Mouse (Mus musculus) kidney, embryonic 15.5 days (tissue): ENCODE data around the gene Prdx6b. TPM values are rescaled to one million over a fixed set of nuclear protein-coding genes. Genes with fewer than 3 reads are reported as not detected.

Experiments used
- ATAC-seq: fragments of 200-750 bp; cut with Nextera tagmentation; replicated peaks from 2 replicates; pipeline ENCODE4 v1.8.0; 2017; ENCODE audit warnings: moderate TSS enrichment; ENCODE audit not compliant: low FRiP score
- H3K27ac ChIP-seq: fragments of 300-500 bp; sonication (generic); 2 replicates; pipeline ENCODE4 v1.5.1; 2015; ENCODE audit warnings: mild to moderate bottlenecking, inconsistent platforms
- H3K27me3 ChIP-seq: fragments of 300-500 bp; sonication (generic); 2 replicates; pipeline ENCODE4 v1.6.1; 2015; ENCODE audit warnings: inconsistent platforms
- H3K36me3 ChIP-seq: fragments of 300-500 bp; sonication (generic); 2 replicates; pipeline ENCODE4 v1.6.1; 2015; ENCODE audit warnings: inconsistent platforms
- H3K4me1 ChIP-seq: fragments of 300-500 bp; sonication (generic); 2 replicates; pipeline ENCODE4 v1.6.1; 2015; ENCODE audit warnings: inconsistent platforms
- H3K4me2 ChIP-seq: fragments of 300-500 bp; sonication (generic); 2 replicates; pipeline ENCODE4 v1.6.1; 2015; ENCODE audit warnings: moderate library complexity, mild to moderate bottlenecking, inconsistent platforms
- H3K4me3 ChIP-seq: fragments of 300-500 bp; sonication (generic); replicated peaks from 2 replicates; pipeline ENCODE4 v1.5.1; 2015; ENCODE audit warnings: mild to moderate bottlenecking, inconsistent platforms
- H3K9ac ChIP-seq: fragments of 300-500 bp; sonication (generic); 2 replicates; pipeline ENCODE4 v1.6.1; 2015; ENCODE audit warnings: mild to moderate bottlenecking, inconsistent platforms
- H3K9me3 ChIP-seq: fragments of 300-500 bp; sonication (generic); replicated peaks from 2 replicates; pipeline ENCODE4 v1.6.1; 2016; ENCODE audit warnings: inconsistent platforms
- WGBS: fragments of 180-500 bp; shearing (Covaris S2); methylation state at CpG from one replicate; pipeline ENCODE4 v1.1.7; 2015; ENCODE audit warnings: mixed read lengths; 5-methylcytosine and 5-hydroxymethylcytosine counted together
- polyA plus RNA-seq: library from polyadenylated mRNA; unstranded; fragments of >200 nt; fragmentation: Nextera tagmentation; extraction: Ambion mirVana; gene quantifications from 2 replicates; pipeline ENCODE4 v1.2.1, GENCODE M21; 2015

Prdx6b gene
- not detected in 2 replicates for polyA plus RNA-seq

DNA sequence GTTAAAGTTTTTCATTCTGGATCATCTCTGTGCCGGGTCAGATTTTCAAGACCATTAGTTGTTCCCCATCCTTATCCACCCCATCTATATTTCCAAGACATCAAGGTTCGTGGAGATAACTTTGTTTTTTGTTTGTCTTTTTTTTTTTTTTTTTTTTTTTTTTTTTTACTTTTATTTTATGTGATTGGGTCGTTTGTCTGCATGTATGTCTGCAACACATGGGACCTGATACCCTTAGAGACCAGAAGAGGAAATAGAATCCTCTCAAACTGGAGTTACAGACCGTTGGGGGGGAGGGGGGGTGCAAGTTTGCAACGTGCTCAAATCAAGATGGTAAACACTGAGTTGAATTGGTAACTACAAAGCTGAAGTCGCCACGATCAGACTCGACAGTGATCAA is at the start of gene Prdx6b:
TSS of gene Prdx6b (plus strand) at position 301 of the 400 bp plus-strand sequence.
- 84% methylated on average over 8 of the region's 8 CpGs for WGBS
- no peak within 1 kb of the TSS for H3K4me2 ChIP-seq
- H3K27me3 ChIP-seq = no peaks in the 10 kb centered on the region
- H3K9ac ChIP-seq = no peak within 1 kb of the TSS
- no peaks in the 10 kb centered on the region for H3K9me3 ChIP-seq
- H3K27ac ChIP-seq = no peak within 1 kb of the TSS
- H3K4me1 ChIP-seq = no peaks in the 10 kb centered on the region
- H3K4me3 ChIP-seq = no peak within 1 kb of the TSS
- H3K36me3 ChIP-seq = no peaks in the 10 kb centered on the region
- ATAC-seq = no peak

DNA sequence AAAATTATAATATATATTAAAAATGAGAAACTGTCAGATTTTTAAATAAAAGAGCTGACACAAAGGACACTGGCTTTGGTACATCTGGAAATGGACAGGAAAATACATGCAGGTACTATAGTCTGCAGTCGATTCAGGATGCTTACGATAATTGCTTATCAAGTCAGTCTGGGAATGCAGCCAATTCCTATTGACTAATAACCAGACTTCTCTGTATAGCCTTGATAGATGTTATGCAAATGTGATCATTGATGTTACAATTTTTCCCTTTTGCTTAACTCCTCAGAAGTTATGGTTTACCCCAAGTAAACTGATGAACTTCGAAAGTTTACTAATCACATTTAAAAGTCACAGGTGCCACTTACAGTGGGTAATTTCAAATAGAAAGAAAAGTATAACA is 44.8 kb upstream of the Prdx6b start:
- Histone ChIP-seq H3K27me3 (no peaks in the 10 kb centered on the region), H3K9me3 (no peaks in the 10 kb centered on the region), H3K27ac (no peak overlapping the region), H3K4me3 (no peak overlapping the region), H3K36me3 (no peaks in the 10 kb centered on the region), H3K9ac (no peak overlapping the region), H3K4me2 (no peak overlapping the region), H3K4me1 (no peaks in the 10 kb centered on the region)
- 84% methylated on average over 3 of the region's 3 CpGs for WGBS
- no peak for ATAC-seq

DNA sequence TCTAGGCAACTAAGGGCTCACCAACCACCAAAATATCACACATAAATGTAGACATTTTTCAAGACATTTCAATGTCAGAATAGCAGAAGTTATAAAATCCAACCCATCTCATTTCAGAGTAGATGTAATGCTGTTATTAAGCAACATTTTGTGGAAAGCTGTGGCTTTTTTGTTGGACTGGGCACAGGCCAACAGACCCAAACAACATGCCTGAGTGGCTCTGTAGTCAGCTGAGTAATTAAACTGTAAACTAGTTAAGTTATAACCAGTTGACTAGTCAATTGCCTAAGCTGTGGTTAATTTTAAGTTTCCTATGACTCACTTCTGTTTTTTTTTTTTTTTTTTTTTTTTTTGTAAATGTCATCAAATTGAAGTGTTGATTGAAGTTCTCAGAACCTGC is 44.4 kb upstream of the Prdx6b start:
- H3K4me1 ChIP-seq = no peaks in the 10 kb centered on the region
- no peaks in the 10 kb centered on the region for H3K27me3 ChIP-seq
- H3K4me2 ChIP-seq = no peak overlapping the region
- no peaks in the 10 kb centered on the region for H3K9me3 ChIP-seq
- H3K9ac ChIP-seq = no peak overlapping the region
- no peak overlapping the region for H3K4me3 ChIP-seq
- H3K36me3 ChIP-seq = no peaks in the 10 kb centered on the region
- no peak overlapping the region for H3K27ac ChIP-seq
- ATAC-seq = no peak

GRCm38 (mm10) chr2:80259888-80260672 is 32.2 kb upstream of the Prdx6b start:
- H3K27ac ChIP-seq = no peak overlapping the region
- no peak overlapping the region for H3K9ac ChIP-seq
- no peak for ATAC-seq
- H3K4me3 ChIP-seq = no peak overlapping the region
- H3K27me3 ChIP-seq = no peaks in the 10 kb centered on the region
- H3K4me1 ChIP-seq = no peaks in the 10 kb centered on the region
- H3K4me2 ChIP-seq = no peak overlapping the region
- WGBS = 91% methylated on average over 3 of the region's 3 CpGs
- no peaks in the 10 kb centered on the region for H3K9me3 ChIP-seq
- H3K36me3 ChIP-seq = no peaks in the 10 kb centered on the region

- H3K27ac ChIP-seq = no peak overlapping the region
- 0 out of 2 replicates have a peak, but pooled peaks cover 4% of the 10 kb centered on the region for H3K4me1 ChIP-seq
- H3K27me3 ChIP-seq = no peaks in the 10 kb centered on the region
- no peak overlapping the region for H3K4me3 ChIP-seq
- no peak overlapping the region for H3K9ac ChIP-seq
- H3K4me2 ChIP-seq = peak overlapping the region; percentile 45
- no peaks in the 10 kb centered on the region for H3K36me3 ChIP-seq
- WGBS = 17% methylated on average over 11 of the region's 11 CpGs
- H3K9me3 ChIP-seq = no peaks in the 10 kb centered on the region
- ATAC-seq = peak; percentile 49; the same call in 1 of the 2 replicates
Measured at GRCm38 (mm10) chr2:80266894-80267293, 25.4 kb upstream of the Prdx6b start.

DNA sequence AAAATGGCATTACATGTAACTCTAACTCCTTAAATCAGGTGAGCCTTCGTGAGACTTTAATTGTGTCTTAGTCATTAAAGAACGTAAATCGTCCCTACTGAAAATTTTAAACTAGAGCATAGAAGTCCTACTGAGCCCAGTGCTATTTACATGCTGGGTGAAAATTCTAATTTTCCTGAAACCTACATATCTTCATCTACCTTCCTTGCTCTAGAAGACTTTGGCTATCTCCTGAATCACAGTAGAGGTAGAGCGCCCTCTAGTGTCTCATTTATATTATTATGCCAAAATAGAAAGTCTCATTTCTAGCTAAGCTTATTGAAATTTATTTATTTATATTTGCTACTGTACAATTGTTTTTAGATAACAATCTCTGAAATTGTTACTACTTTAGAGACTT is 24.2 kb upstream of the Prdx6b start:
- Histone ChIP-seq H3K36me3 (no peaks in the 10 kb centered on the region), H3K9me3 (no peaks in the 10 kb centered on the region), H3K27me3 (no peaks in the 10 kb centered on the region), H3K27ac (no peak overlapping the region), H3K9ac (no peak overlapping the region), H3K4me3 (no peak overlapping the region), H3K4me2 (no peak overlapping the region), H3K4me1 (0 out of 2 replicates have a peak, but pooled peaks cover 4% of the 10 kb centered on the region)
- no peak for ATAC-seq
- 53% methylated on average over 4 of the region's 4 CpGs for WGBS

GRCm38 (mm10) chr2:80271431-80271830 is 20.8 kb upstream of the Prdx6b start:
- no peaks in the 10 kb centered on the region for H3K36me3 ChIP-seq
- H3K9ac ChIP-seq = no peak overlapping the region
- no peaks in the 10 kb centered on the region for H3K27me3 ChIP-seq
- H3K9me3 ChIP-seq = no peaks in the 10 kb centered on the region
- no peak for ATAC-seq
- WGBS = 60% methylated on average over 1 of the region's 1 CpGs
- H3K4me2 ChIP-seq = no peak overlapping the region
- no peak overlapping the region for H3K27ac ChIP-seq
- 0 out of 2 replicates have a peak, but pooled peaks cover 4% of the 10 kb centered on the region for H3K4me1 ChIP-seq
- H3K4me3 ChIP-seq = no peak overlapping the region

DNA sequence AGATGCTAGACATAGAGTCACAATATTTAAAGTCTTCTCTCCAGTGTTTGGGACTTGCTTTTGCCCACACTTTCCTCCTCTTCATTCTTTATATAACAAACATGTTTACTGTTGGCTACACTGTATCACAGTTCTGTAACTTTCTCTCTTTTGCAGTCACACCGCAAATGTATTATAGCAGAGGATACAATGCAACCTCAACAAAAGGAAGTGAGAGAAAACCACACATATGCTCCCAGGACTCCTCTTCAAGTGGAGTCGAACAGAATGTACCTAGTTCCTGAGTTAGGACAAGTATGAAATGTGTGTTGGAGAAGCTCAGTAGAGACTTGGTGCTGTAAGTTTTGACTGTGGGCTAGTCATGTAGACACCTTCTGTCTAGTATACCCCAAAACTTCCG is 19.2 kb upstream of the Prdx6b start:
- ATAC-seq = no peak
- H3K4me1 ChIP-seq = no peaks in the 10 kb centered on the region
- no peak overlapping the region for H3K4me2 ChIP-seq
- 92% methylated on average over 3 of the region's 3 CpGs for WGBS
- H3K27me3 ChIP-seq = no peaks in the 10 kb centered on the region
- no peak overlapping the region for H3K27ac ChIP-seq
- no peaks in the 10 kb centered on the region for H3K9me3 ChIP-seq
- H3K4me3 ChIP-seq = no peak overlapping the region
- H3K36me3 ChIP-seq = no peaks in the 10 kb centered on the region
- H3K9ac ChIP-seq = no peak overlapping the region

DNA sequence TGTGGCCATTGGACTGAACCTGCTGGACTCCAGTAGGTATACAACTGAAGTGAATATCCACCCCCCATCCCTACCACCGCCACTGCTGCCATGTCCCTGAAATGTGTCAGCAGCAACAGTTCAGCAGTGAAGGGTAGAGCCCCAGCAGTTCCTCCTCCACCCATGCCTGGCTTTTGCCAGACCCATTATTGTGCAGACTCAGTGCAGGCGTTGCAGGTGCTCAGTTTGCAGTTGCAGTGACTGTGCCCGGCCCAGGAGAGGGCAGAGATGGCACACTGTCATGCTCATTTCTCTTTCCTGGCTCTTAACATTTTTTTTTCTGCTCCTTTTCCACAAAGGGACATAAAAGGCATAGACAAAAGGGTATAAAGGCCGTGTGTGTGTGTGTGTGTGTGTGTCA is 18.5 kb upstream of the Prdx6b start:
- Histone ChIP-seq H3K27ac (no peak overlapping the region), H3K9me3 (no peaks in the 10 kb centered on the region), H3K4me1 (no peaks in the 10 kb centered on the region), H3K4me3 (no peak overlapping the region), H3K27me3 (no peaks in the 10 kb centered on the region), H3K36me3 (no peaks in the 10 kb centered on the region), H3K9ac (no peak overlapping the region), H3K4me2 (no peak overlapping the region)
- WGBS = 72% methylated on average over 4 of the region's 4 CpGs
- no peak for ATAC-seq

DNA sequence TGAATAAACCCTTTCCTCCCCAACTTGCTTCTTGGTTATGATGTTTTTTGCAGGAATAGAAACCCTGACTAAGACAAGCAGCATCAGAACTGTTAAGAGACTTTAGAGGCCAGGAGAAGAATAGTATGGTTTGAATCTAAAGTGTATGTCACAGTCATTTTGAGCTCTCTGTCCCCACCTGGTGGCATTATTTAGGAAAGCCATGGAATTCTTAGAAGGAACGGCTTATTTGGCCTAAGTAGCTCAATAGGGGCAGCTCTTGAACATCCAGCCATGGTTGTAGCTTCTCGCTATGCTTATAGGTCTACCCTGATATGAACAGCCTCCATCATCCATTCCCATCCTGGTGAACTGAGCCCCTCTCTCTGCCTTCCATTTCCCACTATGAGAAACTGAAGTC is 17.1 kb upstream of the Prdx6b start:
- no peaks in the 10 kb centered on the region for H3K36me3 ChIP-seq
- H3K9ac ChIP-seq = no peak overlapping the region
- ATAC-seq = no peak
- no peaks in the 10 kb centered on the region for H3K4me1 ChIP-seq
- H3K27ac ChIP-seq = no peak overlapping the region
- H3K9me3 ChIP-seq = no peaks in the 10 kb centered on the region
- 58% methylated on average over 2 of the region's 2 CpGs for WGBS
- no peak overlapping the region for H3K4me2 ChIP-seq
- no peak overlapping the region for H3K4me3 ChIP-seq
- H3K27me3 ChIP-seq = no peaks in the 10 kb centered on the region

- H3K4me3 ChIP-seq = no peak overlapping the region
- 55% methylated on average over 2 of the region's 2 CpGs for WGBS
- no peak overlapping the region for H3K4me2 ChIP-seq
- H3K9me3 ChIP-seq = no peaks in the 10 kb centered on the region
- ATAC-seq = peak; percentile 87
- no peaks in the 10 kb centered on the region for H3K4me1 ChIP-seq
- H3K27me3 ChIP-seq = no peaks in the 10 kb centered on the region
- no peaks in the 10 kb centered on the region for H3K36me3 ChIP-seq
- peak overlapping the region; percentile 55 for H3K27ac ChIP-seq
- H3K9ac ChIP-seq = no peak overlapping the region
Measured at GRCm38 (mm10) chr2:80282214-80282613, 10.1 kb upstream of the Prdx6b start.

- Histone ChIP-seq H3K9ac (no peak overlapping the region), H3K36me3 (no peaks in the 10 kb centered on the region), H3K4me2 (no peak overlapping the region), H3K27ac (no peak overlapping the region), H3K4me1 (no peaks in the 10 kb centered on the region), H3K9me3 (no peaks in the 10 kb centered on the region), H3K27me3 (no peaks in the 10 kb centered on the region), H3K4me3 (no peak overlapping the region)
- ATAC-seq = no peak
- WGBS = 88% methylated on average over 4 of the region's 4 CpGs
Measured at GRCm38 (mm10) chr2:80286397-80286796, 5.9 kb upstream of the Prdx6b start.

DNA sequence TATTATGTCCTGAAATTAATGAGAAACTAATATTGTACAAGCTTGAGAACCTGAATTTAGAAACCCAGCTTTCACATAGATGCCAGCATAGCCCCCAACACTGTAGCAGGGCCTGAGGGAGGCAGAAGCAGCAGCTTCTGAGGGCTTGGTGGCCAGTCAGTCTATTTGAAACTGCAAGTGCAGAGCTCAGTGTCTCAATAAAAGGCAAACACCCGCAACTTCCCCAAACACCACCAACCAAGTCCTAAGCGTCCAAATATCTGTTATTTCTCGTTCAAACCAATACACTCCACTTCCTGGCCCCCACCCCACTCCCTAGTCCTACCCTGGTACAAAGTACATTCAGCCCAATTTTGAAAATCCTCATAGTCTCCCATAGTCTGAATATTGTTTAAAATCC is 6.1 kb downstream of the Prdx6b start:
- H3K9me3 ChIP-seq = no peaks in the 10 kb centered on the region
- H3K4me3 ChIP-seq = no peak overlapping the region
- no peak overlapping the region for H3K27ac ChIP-seq
- no peaks in the 10 kb centered on the region for H3K27me3 ChIP-seq
- no peaks in the 10 kb centered on the region for H3K36me3 ChIP-seq
- no peak overlapping the region for H3K4me2 ChIP-seq
- H3K4me1 ChIP-seq = no peaks in the 10 kb centered on the region
- no peak for ATAC-seq
- 76% methylated on average over 3 of the region's 3 CpGs for WGBS
- no peak overlapping the region for H3K9ac ChIP-seq
